Mouse (Mus musculus): ENCODE measurements around the gene Pdgfa. TPM values are rescaled to one million over a fixed set of nuclear protein-coding genes. Genes with fewer than 3 reads are reported as not detected.
A peak's percentile ranks its signal among the peaks of the same experiment; 100 is the strongest.

The Pdgfa gene
- polyA plus RNA-seq, 1 experiment from 2014 or later, result 61.2 TPM

DNA sequence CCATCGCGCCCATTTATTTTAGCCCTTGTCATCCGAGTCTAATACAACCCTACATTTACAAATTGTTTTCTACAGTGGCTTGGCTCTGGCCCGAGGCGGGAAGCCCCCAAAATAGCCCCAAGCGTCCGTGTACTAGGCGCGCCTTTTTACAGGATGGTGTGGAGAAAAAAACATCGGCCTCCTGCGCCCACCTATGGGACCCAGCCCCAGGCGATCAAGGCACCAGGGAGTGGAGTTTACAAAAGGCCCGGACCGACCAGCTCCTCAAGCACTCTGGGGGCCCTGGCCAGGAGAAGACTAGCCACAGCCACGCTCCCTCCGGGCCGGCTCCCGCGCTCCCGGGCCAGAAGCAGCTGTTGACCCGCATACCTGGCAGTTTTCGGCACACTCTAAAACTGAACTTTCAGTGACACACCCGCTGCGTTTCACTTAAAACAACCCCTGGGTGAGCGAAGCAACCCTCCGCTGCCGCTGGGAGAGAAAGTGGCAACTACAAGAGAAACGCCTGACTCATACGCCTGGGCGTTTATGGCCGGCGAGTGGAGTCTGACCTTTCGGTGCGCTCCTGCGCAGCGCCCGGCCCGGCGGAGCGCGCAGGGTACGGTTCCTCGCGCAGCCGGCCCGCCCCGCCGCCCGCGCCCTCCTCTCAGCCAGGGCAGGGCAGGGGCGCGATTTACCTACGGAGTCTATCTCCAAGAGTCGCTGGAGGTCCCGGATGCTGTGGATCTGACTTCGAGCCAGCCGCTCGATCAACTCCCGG lies 4.4 kb downstream of the Pdgfa start:
- Histone ChIP-seq H3K9ac (replicated peaks; ENCODE audit: low read depth, low read length) (peak overlapping the region; percentile 92), H3K4me1 (ENCODE audit: control insufficient read depth, insufficient read depth, low read length) (peaks cover 35% of the 10 kb centered on the region; the same call in 1 of the 2 replicates), H3K4me3 (ENCODE audit: low read depth, low read length) (peak overlapping the region; percentile 77), H3K27ac (ENCODE audit: low read length) (peak overlapping the region; percentile 90; the same call in 1 of the 2 replicates), H3K9me3 (ENCODE audit: control insufficient read depth, low read depth, low read length) (no peaks in the 10 kb centered on the region), H3K36me3 (ENCODE audit: control insufficient read depth, insufficient read depth, low read length) (peaks cover 8% of the 10 kb centered on the region; the same call in 1 of the 2 replicates), H3K4me2 (replicated peaks; ENCODE audit: low read depth, low read length) (peak overlapping the region; percentile 94), H3K27me3 (ENCODE audit: control insufficient read depth, insufficient read depth, low read length) (0 out of 2 replicates have a peak, but pooled peaks cover 3% of the 10 kb centered on the region)
- ATAC-seq (ENCODE audit: insufficient number of reproducible peaks, insufficient read depth, low FRiP score, low read depth), result no peak
- 6% methylated on average over 59 of the region's 59 CpGs for WGBS

GRCm38 (mm10) chr5:138991734-138992133 lies 5.4 kb downstream of the Pdgfa start:
- no peaks in the 10 kb centered on the region for H3K9me3 ChIP-seq (ENCODE audit: control insufficient read depth, low read depth, low read length)
- H3K36me3 ChIP-seq (ENCODE audit: control insufficient read depth, insufficient read depth, low read length), result peaks cover 14% of the 10 kb centered on the region; the same call in 1 of the 2 replicates
- H3K4me2 ChIP-seq (replicated peaks; ENCODE audit: low read depth, low read length), result no peak overlapping the region
- peaks cover 25% of the 10 kb centered on the region; the same call in 1 of the 2 replicates for H3K4me1 ChIP-seq (ENCODE audit: control insufficient read depth, insufficient read depth, low read length)
- ATAC-seq (ENCODE audit: insufficient number of reproducible peaks, insufficient read depth, low FRiP score, low read depth), result no peak
- no peaks in the 10 kb centered on the region for H3K27me3 ChIP-seq (ENCODE audit: control insufficient read depth, insufficient read depth, low read length)
- no peak overlapping the region for H3K27ac ChIP-seq (ENCODE audit: low read length)
- 62% methylated on average over 4 of the region's 4 CpGs for WGBS
- no peak overlapping the region for H3K9ac ChIP-seq (replicated peaks; ENCODE audit: low read depth, low read length)
- H3K4me3 ChIP-seq (ENCODE audit: low read depth, low read length), result no peak overlapping the region

GRCm38 (mm10) chr5:138990659-138991380 lies 6.3 kb downstream of the Pdgfa start:
- no peak overlapping the region for H3K27ac ChIP-seq (ENCODE audit: low read length)
- H3K4me3 ChIP-seq (ENCODE audit: low read depth, low read length), result no peak overlapping the region
- peaks cover 17% of the 10 kb centered on the region; the same call in 1 of the 2 replicates for H3K4me1 ChIP-seq (ENCODE audit: control insufficient read depth, insufficient read depth, low read length)
- ATAC-seq (ENCODE audit: insufficient number of reproducible peaks, insufficient read depth, low FRiP score, low read depth), result no peak
- 71% methylated on average over 7 of the region's 7 CpGs for WGBS
- no peak overlapping the region for H3K4me2 ChIP-seq (replicated peaks; ENCODE audit: low read depth, low read length)
- H3K9me3 ChIP-seq (ENCODE audit: control insufficient read depth, low read depth, low read length), result no peaks in the 10 kb centered on the region
- H3K27me3 ChIP-seq (ENCODE audit: control insufficient read depth, insufficient read depth, low read length), result no peaks in the 10 kb centered on the region
- H3K36me3 ChIP-seq (ENCODE audit: control insufficient read depth, insufficient read depth, low read length), result peaks cover 21% of the 10 kb centered on the region; the same call in 1 of the 2 replicates
- H3K9ac ChIP-seq (replicated peaks; ENCODE audit: low read depth, low read length), result no peak overlapping the region

DNA sequence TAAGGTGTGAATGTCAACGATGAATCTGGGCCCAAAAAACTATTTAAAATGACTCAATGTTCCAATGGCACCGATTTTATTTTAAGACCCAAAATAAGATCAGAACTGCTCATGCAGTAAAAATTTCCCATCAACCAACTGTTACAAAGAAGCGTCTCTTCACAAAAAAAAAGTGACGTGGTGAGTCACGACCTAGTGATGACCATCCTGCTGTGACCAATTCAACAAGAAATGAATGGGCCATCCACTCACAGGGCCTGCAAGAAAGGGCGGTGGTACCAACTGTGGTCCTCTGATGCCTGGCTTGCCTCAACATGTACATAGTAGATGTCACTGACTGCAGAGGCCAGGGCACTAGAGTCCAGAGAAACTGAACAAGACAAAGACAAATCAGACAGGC lies 7.6 kb downstream of the Pdgfa start:
- WGBS, result 85% methylated on average over 6 of the region's 6 CpGs
- Histone ChIP-seq H3K4me3 (ENCODE audit: low read depth, low read length) (no peak overlapping the region), H3K9ac (replicated peaks; ENCODE audit: low read depth, low read length) (no peak overlapping the region), H3K27ac (ENCODE audit: low read length) (no peak overlapping the region), H3K4me2 (replicated peaks; ENCODE audit: low read depth, low read length) (no peak overlapping the region), H3K4me1 (ENCODE audit: control insufficient read depth, insufficient read depth, low read length) (peaks cover 17% of the 10 kb centered on the region; the same call in 1 of the 2 replicates), H3K27me3 (ENCODE audit: control insufficient read depth, insufficient read depth, low read length) (no peaks in the 10 kb centered on the region), H3K36me3 (ENCODE audit: control insufficient read depth, insufficient read depth, low read length) (peaks cover 31% of the 10 kb centered on the region; the same call in 1 of the 2 replicates), H3K9me3 (ENCODE audit: control insufficient read depth, low read depth, low read length) (no peaks in the 10 kb centered on the region)
- ATAC-seq (ENCODE audit: insufficient number of reproducible peaks, insufficient read depth, low FRiP score, low read depth), result no peak

- H3K4me3 ChIP-seq (ENCODE audit: low read depth, low read length), result no peak overlapping the region
- no peak overlapping the region for H3K4me2 ChIP-seq (replicated peaks; ENCODE audit: low read depth, low read length)
- H3K4me1 ChIP-seq (ENCODE audit: control insufficient read depth, insufficient read depth, low read length), result peaks cover 17% of the 10 kb centered on the region; the same call in 1 of the 2 replicates
- H3K9me3 ChIP-seq (ENCODE audit: control insufficient read depth, low read depth, low read length), result no peaks in the 10 kb centered on the region
- whole genome bisulfite sequencing, result 31% methylated on average over 9 of the region's 9 CpGs
- H3K27me3 ChIP-seq (ENCODE audit: control insufficient read depth, insufficient read depth, low read length), result no peaks in the 10 kb centered on the region
- no peak overlapping the region for H3K9ac ChIP-seq (replicated peaks; ENCODE audit: low read depth, low read length)
- H3K36me3 ChIP-seq (ENCODE audit: control insufficient read depth, insufficient read depth, low read length), result peaks cover 32% of the 10 kb centered on the region; the same call in 1 of the 2 replicates
- ATAC-seq (ENCODE audit: insufficient number of reproducible peaks, insufficient read depth, low FRiP score, low read depth), result peak; percentile 35; the same call in 1 of the 2 replicates
- peak overlapping the region; percentile 36; the same call in 1 of the 2 replicates for H3K27ac ChIP-seq (ENCODE audit: low read length)
Measured at GRCm38 (mm10) chr5:138988764-138989163, 8.4 kb downstream of the Pdgfa start.

GRCm38 (mm10) chr5:138987994-138988393 lies 9.2 kb downstream of the Pdgfa start:
- Histone ChIP-seq H3K4me2 (replicated peaks; ENCODE audit: low read depth, low read length) (no peak overlapping the region), H3K27ac (ENCODE audit: low read length) (peak overlapping the region; percentile 36; the same call in 1 of the 2 replicates), H3K4me1 (ENCODE audit: control insufficient read depth, insufficient read depth, low read length) (peaks cover 11% of the 10 kb centered on the region; the same call in 1 of the 2 replicates), H3K36me3 (ENCODE audit: control insufficient read depth, insufficient read depth, low read length) (peaks cover 33% of the 10 kb centered on the region; the same call in 1 of the 2 replicates), H3K4me3 (ENCODE audit: low read depth, low read length) (no peak overlapping the region), H3K9me3 (ENCODE audit: control insufficient read depth, low read depth, low read length) (no peaks in the 10 kb centered on the region), H3K9ac (replicated peaks; ENCODE audit: low read depth, low read length) (no peak overlapping the region), H3K27me3 (ENCODE audit: control insufficient read depth, insufficient read depth, low read length) (no peaks in the 10 kb centered on the region)
- 68% methylated on average over 10 of the region's 10 CpGs for WGBS
- no peak for ATAC-seq (ENCODE audit: insufficient number of reproducible peaks, insufficient read depth, low FRiP score, low read depth)

- H3K9ac ChIP-seq (replicated peaks; ENCODE audit: low read depth, low read length), result no peak overlapping the region
- no peaks in the 10 kb centered on the region for H3K4me1 ChIP-seq (ENCODE audit: control insufficient read depth, insufficient read depth, low read length)
- no peak for ATAC-seq (ENCODE audit: insufficient number of reproducible peaks, insufficient read depth, low FRiP score, low read depth)
- no peak overlapping the region for H3K4me2 ChIP-seq (replicated peaks; ENCODE audit: low read depth, low read length)
- no peaks in the 10 kb centered on the region for H3K27me3 ChIP-seq (ENCODE audit: control insufficient read depth, insufficient read depth, low read length)
- peaks cover 28% of the 10 kb centered on the region; the same call in 1 of the 2 replicates for H3K36me3 ChIP-seq (ENCODE audit: control insufficient read depth, insufficient read depth, low read length)
- no peak overlapping the region for H3K4me3 ChIP-seq (ENCODE audit: low read depth, low read length)
- H3K27ac ChIP-seq (ENCODE audit: low read length), result no peak overlapping the region
- no peaks in the 10 kb centered on the region for H3K9me3 ChIP-seq (ENCODE audit: control insufficient read depth, low read depth, low read length)
- WGBS, result 68% methylated on average over 9 of the region's 9 CpGs
Measured at GRCm38 (mm10) chr5:138981921-138982320, 15.2 kb downstream of the Pdgfa start.

DNA sequence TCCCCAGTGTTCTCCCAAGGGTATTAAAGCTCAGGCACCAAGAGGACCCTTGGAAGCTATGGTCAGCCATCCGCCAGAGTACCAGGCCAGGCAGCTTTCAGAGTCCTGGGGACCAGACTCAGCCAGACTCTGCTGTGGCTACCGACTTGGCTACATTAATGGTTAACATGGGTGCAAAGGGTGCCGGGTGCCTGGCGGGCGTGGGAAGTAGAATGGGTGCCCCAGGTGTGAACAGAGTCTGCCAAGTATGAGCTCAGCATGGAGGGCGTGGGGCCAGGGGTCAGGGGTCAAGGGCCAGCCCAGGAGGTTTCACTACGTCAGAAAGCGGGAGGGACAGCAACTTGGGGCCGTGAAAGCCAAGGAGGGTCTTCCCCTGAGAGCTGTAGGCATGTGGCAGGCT lies 16.6 kb downstream of the Pdgfa start:
- 81% methylated on average over 9 of the region's 9 CpGs for WGBS
- Histone ChIP-seq H3K27ac (ENCODE audit: low read length) (no peak overlapping the region), H3K36me3 (ENCODE audit: control insufficient read depth, insufficient read depth, low read length) (peaks cover 21% of the 10 kb centered on the region; the same call in 1 of the 2 replicates), H3K27me3 (ENCODE audit: control insufficient read depth, insufficient read depth, low read length) (no peaks in the 10 kb centered on the region), H3K9me3 (ENCODE audit: control insufficient read depth, low read depth, low read length) (no peaks in the 10 kb centered on the region), H3K4me1 (ENCODE audit: control insufficient read depth, insufficient read depth, low read length) (no peaks in the 10 kb centered on the region), H3K4me3 (ENCODE audit: low read depth, low read length) (no peak overlapping the region), H3K4me2 (replicated peaks; ENCODE audit: low read depth, low read length) (no peak overlapping the region), H3K9ac (replicated peaks; ENCODE audit: low read depth, low read length) (no peak overlapping the region)
- ATAC-seq (ENCODE audit: insufficient number of reproducible peaks, insufficient read depth, low FRiP score, low read depth), result no peak
